Mouse (Mus musculus) layer of hippocampus, postnatal 14 days (tissue): ENCODE data around the gene Hist1h1b. TPM values are rescaled to one million over a fixed set of nuclear protein-coding genes. Genes with fewer than 3 reads are reported as not detected.

Experiments
- DNase-seq, 2 experiments: peaks; one replicate each; pipeline ENCODE4 v3.0.0; 2021 to 2022; ENCODE audit warnings: low spot score in 2 of 2, mixed read lengths in 1 of 2
- total RNA-seq, 2 experiments: library from RNA; stranded (reverse); gene quantifications; 2 replicates each; pipeline ENCODE4 v1.2.3; 2021

Hist1h1b gene
- total RNA-seq, 2 experiments from 2014 or later, result 10.5 to 20.6 TPM

DNA sequence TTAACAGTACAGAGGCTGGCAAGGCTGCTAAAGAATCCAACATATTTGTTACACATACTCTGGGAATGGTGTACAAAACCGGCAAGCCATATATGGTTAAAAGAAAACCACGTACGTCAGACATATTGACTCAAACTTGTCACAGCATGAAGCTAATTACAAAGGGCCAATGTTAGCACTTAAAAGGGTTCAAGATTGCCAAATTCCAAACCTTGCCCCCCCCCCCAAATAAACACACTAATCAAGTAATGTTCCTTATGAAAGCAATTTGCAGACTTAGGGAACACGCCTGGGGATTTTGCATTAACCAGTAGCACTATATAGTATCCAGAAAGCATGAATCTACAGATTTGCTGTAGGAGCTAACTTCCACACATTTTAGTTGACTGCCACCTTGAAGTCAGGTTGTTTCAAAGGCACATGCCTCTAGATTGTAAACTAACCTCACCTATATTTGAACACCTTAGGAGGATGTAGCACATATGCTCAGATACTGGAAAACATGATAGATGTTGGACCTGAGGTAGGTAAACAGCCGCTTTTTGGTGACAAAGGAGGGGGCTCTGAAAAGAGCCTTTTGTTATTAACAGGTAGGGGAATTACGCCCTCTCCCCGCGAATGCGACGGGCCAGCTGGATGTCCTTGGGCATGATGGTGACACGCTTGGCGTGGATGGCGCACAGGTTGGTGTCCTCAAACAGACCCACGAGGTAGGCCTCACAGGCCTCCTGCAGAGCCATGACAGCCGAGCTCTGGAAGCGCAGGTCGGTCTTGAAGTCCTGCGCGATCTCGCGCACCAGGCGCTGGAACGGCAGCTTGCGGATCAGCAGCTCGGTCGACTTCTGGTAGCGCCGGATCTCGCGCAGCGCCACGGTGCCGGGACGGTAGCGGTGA is 2.2 kb upstream of the Hist1h1b start:
- peak in 1 of 2 experiments; percentile 34 for DNase-seq

DNA sequence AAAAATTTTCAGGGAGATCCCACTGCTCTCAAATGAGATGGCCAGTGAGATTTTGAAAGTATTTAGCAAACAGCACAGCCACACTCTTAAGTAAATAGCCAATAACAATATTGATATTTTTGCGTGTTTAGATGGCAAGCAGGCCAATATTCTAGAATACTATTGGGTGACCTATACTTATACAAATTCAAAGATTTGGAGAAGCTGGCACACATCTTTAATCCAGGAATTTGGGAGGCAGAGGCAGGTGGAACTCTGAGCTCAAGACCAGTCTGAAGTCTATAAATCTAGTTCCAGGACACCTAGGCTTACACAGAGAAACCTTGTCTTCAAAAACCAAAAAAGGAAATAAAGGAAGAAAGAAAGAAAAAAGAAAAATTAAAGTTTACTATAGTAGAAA is 1.2 kb upstream of the Hist1h1b start:
- DNase-seq, result no peak

DNA sequence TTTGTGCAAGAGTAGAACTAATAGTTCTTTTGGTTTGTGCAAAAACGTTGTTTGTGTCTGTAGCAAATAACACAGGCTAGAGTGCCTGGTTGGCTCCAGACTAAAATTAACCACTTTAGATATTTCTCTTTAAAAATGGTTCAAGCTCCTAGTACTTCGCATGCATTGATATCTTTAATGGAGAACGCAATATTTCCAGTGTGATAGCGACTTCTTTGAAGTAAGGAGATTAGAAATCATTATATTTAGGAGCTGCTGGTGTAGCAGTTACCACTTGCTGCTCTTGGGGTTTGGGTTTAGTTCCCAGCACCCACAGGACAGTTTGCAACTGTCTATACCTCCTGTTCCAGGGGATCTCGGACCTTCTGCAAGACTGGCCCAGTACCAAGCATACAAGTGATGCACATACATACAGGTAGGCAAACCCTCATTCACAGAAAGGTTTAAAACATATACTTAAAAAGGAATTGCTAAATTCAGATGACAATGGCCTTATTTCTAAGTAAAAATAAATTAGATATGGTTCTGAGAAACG is 663 bp upstream of the Hist1h1b start:
- no peak for DNase-seq

DNA sequence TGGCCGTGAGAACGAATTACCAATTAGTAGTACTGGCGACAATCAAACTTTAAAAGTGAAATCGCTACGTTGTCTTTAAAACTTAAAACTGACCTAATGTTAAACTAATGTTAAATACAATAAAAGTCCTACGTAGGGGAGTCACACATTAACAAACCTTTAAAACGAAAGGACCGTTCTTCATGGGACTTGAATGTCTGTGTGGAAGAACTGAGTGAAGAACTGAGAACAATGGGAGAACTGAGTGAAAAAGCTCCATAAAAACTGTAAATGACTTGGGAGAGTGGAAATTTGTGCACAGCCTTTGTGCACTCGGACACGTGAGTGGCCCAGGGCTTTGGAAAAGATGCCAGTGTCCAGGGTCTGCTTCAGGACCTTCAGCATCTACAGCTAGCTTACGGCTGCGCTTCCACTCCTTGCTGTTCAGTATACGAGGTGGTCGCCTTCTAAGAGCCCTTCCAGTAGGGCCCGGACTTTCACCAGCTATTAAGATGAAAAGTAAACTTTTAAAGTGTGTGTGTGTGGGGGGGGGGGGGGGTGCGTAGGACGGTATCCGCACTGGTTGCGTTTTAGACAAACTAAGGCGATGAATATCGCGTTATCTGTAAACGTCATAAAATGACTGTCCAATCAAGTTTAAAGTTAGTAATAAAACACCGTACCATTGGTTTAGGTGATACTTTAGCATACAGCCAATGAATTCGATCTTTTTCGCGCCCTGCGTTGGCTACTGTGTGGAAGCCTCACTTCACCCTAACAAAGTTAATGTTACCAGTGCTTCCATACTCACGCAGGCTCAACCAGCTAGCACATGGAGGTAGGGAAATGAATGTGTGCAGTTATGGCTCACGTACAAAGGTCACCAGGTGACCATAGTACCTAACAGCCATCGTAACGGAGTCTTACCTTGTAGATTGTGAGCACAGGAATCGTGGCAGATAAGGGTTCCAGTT is 1.3 kb downstream of the Hist1h1b start:
- peak; percentile 45 to 89 for DNase-seq

DNA sequence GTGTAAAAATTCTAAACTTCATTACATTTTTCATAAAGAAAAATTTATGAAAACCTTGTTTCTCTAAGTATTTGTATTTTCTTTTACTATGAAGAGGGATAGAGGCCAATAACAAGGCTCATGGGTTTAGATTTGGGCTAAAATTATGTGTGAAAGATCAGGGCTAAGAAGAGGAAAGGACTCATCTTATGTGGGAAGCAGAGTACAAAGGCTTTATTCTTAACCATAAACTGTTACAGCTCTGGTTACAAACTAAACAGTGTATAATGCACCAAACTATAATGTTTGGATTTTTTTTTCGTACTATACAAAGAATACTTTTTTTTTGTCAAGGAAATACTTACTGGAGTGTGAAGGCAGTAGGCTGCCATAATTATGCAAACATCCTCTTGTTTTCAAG is 24.7 kb downstream of the Hist1h1b start:
- DNase-seq, result no peak

DNA sequence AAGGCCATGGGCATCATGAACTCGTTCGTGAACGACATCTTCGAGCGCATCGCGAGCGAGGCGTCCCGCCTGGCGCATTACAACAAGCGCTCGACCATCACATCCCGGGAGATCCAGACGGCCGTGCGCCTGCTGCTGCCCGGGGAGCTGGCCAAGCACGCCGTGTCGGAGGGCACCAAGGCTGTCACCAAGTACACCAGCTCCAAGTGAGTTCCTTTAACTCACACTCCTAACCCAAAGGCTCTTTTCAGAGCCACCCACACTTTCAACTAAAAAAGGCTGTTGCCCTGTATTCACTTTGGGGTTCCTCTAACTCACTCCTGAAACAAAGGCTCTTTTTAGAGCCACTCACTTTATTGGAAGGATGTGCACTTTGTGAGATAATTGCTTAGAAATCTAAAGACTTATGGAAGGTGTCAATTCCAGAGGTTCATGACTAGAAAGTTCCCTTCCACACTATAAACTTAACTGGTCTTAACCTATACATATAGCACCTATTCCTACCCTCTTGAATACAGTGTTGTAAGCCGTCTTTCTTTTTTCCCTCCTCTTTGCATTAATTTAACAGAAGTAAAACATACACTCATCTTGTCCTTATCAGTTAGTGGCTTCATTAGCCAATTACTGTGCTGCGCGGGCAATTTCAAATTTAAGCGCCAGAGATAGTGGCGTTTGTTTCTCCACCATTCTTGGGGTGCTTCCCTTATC is 26.0 kb downstream of the Hist1h1b start:
- DNase-seq, result peak in 1 of 2 experiments; percentile 22

DNA sequence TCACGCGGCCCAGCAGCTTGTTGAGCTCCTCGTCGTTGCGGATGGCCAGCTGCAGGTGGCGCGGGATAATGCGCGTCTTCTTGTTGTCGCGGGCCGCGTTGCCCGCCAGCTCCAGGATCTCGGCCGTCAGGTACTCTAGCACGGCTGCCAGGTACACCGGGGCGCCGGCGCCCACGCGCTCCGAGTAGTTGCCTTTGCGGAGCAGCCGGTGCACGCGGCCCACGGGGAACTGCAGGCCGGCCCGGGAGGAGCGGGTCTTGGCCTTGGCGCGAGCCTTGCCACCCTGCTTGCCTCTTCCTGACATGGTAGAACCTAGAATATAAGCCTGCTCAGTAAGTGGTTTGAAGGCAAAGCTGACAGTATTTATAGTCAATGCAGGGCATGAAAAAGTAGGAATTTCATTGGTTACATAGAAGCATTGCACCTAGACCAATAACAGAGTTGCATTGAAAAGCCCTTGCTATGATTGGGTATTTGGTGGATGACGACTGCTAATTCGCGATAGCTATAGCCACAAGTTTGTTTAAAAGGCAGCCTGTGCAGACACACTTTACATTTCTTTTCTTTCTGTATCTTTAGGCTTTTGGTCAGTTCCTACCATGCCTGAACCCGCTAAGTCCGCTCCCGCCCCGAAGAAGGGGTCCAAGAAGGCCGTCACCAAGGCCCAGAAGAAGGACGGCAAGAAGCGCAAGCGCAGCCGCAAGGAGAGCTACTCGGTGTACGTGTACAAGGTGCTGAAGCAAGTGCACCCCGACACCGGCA is 26.7 kb downstream of the Hist1h1b start, which contains the start of the genes Hist1h2ak and Hist1h2bn:
Gene Hist1h2ak, minus strand, starts transcription at position 304 of the 762 bp plus-strand sequence.
Gene Hist1h2bn, plus strand, starts transcription at position 600 of the 762 bp plus-strand sequence.
- peak; percentile 51 to 90 for DNase-seq

DNA sequence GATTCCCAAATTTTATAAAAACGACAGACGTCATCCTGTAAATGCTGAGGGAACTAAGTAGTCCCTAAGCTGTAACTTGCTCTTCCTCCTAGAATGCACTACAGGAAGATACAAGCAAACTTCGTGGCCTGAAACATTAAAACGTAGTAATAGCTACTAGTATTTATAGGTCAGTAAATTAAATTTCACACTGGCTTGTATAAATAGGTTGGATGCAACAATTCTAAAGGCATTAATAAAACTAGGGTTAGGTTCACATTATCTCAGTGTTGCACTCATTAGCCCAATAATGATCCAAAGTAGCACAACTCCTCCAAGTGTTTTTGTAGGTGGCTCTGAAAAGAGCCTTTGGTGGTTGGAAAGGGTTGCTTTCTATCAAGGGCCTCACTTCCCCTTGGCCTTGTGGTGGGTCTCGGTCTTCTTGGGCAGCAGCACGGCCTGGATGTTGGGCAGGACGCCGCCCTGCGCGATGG is 27.3 kb downstream of the Hist1h1b start:
- no peak for DNase-seq

DNA sequence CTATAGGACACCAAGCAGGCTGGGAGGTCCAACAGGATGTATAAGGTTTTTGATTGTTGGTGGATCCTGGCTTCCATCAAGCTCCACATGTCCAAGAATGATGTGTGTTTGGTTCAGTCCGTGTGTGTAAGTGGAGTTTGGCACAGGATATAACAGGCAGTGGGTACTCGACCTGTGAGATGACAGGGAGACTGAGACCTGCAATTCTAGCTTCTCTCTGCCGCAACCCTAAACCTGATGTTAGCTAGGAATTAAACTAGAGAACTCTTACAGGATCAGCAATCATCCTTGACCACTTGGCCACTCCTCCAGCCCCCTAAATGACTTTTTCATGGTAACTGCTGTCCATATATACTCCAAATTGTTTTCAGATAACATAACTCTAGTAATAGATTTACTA is 28.1 kb downstream of the Hist1h1b start:
- DNase-seq, result no peak

DNA sequence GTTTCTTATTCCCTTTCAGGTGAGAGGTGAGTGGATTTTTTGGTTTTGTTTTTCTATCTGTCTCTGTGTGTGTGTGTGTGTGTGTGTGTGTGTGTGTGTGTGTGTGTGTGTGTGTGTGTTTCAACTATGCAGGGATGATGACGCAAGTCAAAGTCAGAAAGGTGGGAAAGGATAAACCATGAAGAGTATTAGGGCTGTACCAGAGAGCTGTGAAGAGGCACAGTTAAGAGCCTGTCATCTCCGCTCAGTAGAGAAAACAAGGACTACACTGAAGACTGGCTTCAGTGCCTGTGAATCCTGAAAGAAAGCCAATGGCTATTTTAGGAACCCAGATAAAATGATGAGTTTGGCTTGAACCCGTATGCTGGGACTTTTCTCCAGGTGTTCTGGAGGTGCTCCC is 28.6 kb downstream of the Hist1h1b start:
- no peak for DNase-seq

DNA sequence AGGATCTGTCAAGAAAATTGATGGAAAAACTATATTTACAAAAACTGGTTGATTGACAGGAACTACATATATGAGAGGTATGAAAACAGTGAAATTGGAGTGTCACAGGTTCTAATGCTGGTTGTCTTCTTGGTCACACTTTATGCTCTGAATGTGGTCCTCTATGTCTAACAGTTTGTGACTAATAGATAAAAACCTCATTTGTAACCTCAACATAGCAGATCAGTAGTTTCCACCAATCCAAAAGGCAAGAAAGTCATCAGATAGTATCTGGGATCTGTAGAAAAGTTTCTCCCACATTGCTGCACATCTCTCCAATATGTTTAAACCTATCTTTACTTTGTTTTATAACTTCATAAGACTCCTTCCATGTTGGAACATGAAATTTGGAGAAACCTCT is 29.0 kb downstream of the Hist1h1b start:
- DNase-seq, result no peak

DNA sequence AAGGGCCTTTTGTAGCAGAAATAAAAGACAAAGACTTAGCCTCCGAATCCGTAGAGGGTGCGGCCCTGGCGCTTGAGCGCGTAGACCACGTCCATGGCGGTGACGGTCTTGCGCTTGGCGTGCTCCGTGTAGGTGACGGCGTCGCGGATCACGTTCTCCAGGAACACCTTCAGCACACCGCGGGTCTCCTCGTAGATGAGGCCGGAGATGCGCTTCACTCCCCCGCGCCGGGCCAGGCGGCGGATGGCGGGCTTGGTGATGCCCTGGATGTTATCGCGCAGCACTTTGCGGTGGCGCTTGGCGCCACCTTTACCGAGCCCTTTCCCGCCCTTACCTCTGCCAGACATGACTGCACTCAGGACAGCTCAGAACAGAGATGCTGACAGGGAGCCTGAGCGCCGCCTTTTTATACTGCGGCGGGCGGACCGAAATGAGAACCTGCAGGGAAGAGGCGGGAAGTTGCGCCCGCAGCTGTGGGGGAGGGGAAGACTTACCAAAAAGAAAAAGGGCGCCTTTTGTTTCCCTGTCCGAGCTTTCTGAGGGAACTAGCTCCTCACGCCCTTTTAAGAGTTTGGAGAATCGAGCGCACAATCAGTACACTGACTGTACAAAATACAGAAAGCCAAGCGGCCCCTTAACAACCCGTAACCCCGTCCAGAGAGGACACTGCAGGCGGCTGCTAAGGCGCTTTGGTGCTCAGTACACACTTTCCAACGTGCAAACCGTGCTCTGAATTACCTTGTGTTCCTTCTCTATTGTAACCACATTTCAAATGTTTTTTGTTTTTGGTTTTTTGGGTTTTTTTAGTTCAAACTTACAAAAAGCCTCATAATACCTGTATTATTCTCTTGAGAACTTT is 30.0 kb downstream of the Hist1h1b start, which contains the start of gene Hist1h4k:
Gene Hist1h4k, minus strand, starts transcription at position 347 of the 859 bp plus-strand sequence.
- peak; percentile 89 to 92 for DNase-seq

DNA sequence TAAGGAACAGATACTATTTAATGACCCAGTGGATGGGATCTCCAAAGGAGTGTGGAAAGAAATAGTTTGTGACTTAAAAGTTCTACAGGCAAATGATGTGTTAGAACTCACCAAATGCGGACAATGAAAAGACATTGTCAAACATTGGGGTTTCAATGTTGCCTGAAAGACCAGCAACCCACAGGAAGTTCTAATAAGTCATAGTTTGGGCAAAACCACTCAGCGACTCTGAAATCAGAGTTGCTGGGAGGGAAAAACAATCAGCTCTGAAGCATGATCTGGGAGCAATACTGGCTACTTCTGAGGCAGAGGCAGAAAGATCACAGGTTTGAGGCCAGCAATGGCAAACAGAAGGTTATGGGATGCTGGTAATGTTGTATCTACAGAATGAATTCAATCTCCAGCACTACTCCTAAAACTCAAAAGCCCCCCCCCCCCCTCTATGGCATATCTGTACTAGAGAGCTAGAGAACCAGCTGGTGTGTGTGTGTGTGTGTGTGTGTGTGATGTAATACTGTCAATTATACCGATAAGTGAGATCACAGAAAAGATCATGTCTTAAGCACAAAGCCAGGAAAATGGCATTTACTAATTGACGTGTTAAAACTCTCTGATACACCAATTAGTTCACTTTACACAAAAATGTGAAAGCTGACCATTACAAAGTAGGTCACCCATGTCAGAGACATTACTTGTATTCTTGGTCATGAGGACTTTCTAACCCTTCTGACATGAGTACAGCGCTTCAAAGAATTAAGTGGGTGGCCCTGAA is 30.9 kb downstream of the Hist1h1b start:
- no peak for DNase-seq

DNA sequence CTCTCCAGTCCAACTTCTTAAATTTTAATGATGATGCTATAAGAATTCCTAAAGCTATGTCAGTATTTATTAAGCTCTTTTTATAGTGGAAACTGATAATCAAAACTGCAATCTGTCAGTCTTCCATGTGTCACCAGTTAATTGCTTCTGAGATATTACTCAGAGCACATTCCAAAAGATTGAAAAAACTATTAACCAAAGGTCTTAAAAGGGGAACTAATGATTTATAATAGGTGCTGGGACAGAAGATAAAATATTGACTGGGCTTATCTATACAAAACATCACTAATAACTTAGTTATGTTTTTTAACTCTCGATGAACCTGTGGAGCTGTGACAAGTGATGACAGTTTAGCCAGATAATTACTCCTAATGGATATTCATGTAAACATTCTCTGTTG is 35.4 kb downstream of the Hist1h1b start:
- DNase-seq, result no peak

DNA sequence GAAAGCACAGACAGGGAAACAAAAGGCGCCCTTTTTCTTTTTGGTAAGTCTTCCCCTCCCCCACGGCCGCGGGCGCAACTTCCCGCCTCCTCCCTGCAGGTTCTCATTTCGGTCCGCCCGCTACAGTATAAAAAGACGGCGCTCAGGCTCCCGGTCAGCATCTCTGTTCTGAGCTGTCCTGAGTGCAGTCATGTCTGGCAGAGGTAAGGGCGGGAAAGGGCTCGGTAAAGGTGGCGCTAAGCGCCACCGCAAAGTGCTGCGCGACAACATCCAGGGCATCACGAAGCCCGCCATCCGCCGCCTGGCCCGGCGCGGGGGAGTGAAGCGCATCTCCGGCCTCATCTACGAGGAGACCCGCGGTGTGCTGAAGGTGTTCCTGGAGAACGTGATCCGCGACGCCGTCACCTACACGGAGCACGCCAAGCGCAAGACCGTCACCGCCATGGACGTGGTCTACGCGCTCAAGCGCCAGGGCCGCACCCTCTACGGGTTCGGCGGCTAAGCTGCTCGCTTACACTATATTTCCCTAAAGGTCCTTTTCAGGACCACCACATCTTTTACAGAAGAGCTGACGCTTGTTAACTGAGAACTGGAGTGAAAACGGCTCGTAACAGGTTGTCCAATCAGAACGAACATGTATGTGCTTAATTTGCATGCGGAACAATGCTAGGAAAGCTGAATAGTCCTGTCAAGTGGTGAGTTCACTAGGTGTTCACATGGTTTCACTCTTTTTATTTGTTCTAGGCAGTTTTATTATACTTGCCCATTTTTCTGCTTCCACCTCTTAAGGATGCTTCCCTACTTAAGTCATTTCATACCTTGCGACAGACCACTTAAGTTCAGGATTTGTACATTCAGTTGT is 45.3 kb downstream of the Hist1h1b start, which contains the start of gene Hist1h4j:
Gene Hist1h4j, plus strand, starts transcription at position 159 of the 862 bp plus-strand sequence.
- peak; percentile 68 to 76 for DNase-seq

DNA sequence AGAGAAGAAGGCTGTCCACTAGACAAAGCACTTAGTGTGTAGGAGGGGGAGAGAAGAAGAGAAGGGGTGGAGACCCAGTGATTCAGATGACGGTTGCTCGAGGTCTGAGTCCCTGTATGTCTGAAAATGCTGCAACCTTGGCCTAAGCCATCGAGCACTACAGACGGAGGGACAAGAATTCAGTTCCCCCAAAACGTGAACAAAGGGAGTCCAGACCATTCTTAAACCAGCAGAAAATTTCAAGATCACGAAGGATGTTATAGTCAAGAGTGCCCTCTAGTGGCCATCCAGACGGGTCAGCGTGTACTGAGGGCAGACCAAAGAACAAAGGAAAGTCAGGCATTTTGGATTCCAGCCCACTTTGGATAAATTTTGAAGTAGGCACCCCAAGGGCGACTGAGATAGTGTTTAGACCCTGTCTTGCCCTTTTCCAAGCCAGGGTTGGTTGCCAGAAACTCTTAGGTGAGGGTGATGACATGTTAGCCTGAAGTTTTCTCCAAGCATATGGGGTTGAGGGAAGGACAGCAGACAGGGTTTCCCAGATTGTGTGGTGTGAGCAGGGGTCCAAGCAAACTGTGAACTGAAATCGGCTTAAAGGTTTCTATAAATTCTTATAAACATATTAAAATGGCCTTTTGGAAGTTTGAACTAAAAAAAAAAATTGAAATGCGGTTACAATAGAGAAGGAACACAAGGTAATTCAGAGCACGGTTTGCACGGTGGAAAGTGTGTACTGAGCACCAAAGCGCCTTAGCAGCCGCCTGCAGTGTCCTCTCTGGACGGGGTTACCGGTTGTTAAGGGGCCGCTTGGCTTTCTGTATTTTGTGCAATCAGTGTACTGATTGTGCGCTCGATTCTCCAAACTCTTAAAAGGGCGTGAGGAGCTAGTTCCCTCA is 46.2 kb downstream of the Hist1h1b start:
- DNase-seq, result peak; percentile 77 to 87
